Mouse (Mus musculus) testis, adult 2 months (tissue): Measurements from ENCODE around the gene Ccdc83. TPM values are rescaled to one million over a fixed set of nuclear protein-coding genes. Genes with fewer than 3 reads are reported as not detected.

ENCODE experiments used
- H3K27ac ChIP-seq: fragments of 200-500 bp; 2 replicates; pipeline ENCODE4 v1.5.1; 2012; ENCODE audit warnings: low read depth, low read length; ENCODE audit not compliant: control insufficient read depth, insufficient read depth
- H3K27me3 ChIP-seq: fragments of 200-500 bp; 2 replicates; pipeline ENCODE4 v1.6.1; 2012; ENCODE audit warnings: mild to moderate bottlenecking, low read length, moderate library complexity; ENCODE audit not compliant: control insufficient read depth, insufficient read depth
- H3K36me3 ChIP-seq: fragments of 200-500 bp; 2 replicates; pipeline ENCODE4 v1.6.1; 2012; ENCODE audit warnings: mild to moderate bottlenecking, low read length; ENCODE audit not compliant: control insufficient read depth, insufficient read depth
- H3K4me1 ChIP-seq: fragments of 200-500 bp; 2 replicates; pipeline ENCODE4 v1.6.1; 2012; ENCODE audit warnings: low read length; ENCODE audit not compliant: control insufficient read depth, insufficient read depth
- H3K4me3 ChIP-seq: fragments of 200-500 bp; 2 replicates; pipeline ENCODE4 v1.5.1; 2012; ENCODE audit warnings: low read depth, mild to moderate bottlenecking, low read length, moderate library complexity, mixed read lengths; ENCODE audit not compliant: control insufficient read depth
- CTCF ChIP-seq: fragments of 200-500 bp; IDR thresholded peaks from 2 replicates; pipeline ENCODE4 v1.5.1; 2012; ENCODE audit warnings: low read depth, mild to moderate bottlenecking, inconsistent platforms, low read length, moderate library complexity; ENCODE audit not compliant: control insufficient read depth, insufficient read depth, insufficient replicate concordance
- POLR2A ChIP-seq: fragments of 200-500 bp; IDR thresholded peaks from 2 replicates; pipeline ENCODE4 v1.6.1; 2012; ENCODE audit warnings: low read depth, mild to moderate bottlenecking, inconsistent platforms, low read length, moderate library complexity; ENCODE audit not compliant: control insufficient read depth
- polyA plus RNA-seq: library from polyadenylated mRNA; depleted of rRNA; stranded (reverse); fragments of >200 nt; gene quantifications from 2 replicates; pipeline ENCODE4 v1.2.3, GENCODE M21; 2012

Ccdc83 gene
- polyA plus RNA-seq, 1 experiment: 24.6 TPM

GRCm38 (mm10) chr7:90302647-90303552 lies 37.3 kb upstream of the Ccdc83 start:
- no peaks in the 10 kb centered on the region for H3K36me3 ChIP-seq
- no peak overlapping the region for H3K27ac ChIP-seq
- H3K27me3 ChIP-seq: peaks cover 3% of the 10 kb centered on the region
- peak overlapping the region; percentile 73 for H3K4me3 ChIP-seq
- peaks cover 7% of the 10 kb centered on the region for H3K4me1 ChIP-seq
- TF ChIP-seq CTCF (no peak), POLR2A (no peak)

- peak within 1 kb of the TSS; percentile 73 for H3K4me3 ChIP-seq
- H3K4me1 ChIP-seq: peaks cover 7% of the 10 kb centered on the region
- TF ChIP-seq CTCF (no peak), POLR2A (no peak)
- no peaks in the 10 kb centered on the region for H3K36me3 ChIP-seq
- peaks cover 3% of the 10 kb centered on the region for H3K27me3 ChIP-seq
- no peak within 1 kb of the TSS for H3K27ac ChIP-seq
Measured at GRCm38 (mm10) chr7:90301942-90302646, 36.5 kb upstream of the Ccdc83 start, which contains the start of gene Sytl2. Gene Sytl2, plus strand, starts transcription at chr7:90302252.

GRCm38 (mm10) chr7:90291885-90292284 lies 26.3 kb upstream of the Ccdc83 start:
- Histone ChIP-seq H3K4me3 (no peak overlapping the region), H3K27me3 (no peaks in the 10 kb centered on the region), H3K27ac (no peak overlapping the region), H3K4me1 (no peaks in the 10 kb centered on the region), H3K36me3 (no peaks in the 10 kb centered on the region)
- no peak for TF ChIP-seq POLR2A
- no peak for TF ChIP-seq CTCF

- no peaks in the 10 kb centered on the region for H3K27me3 ChIP-seq
- no peak overlapping the region for H3K4me3 ChIP-seq
- no peak for TF ChIP-seq POLR2A
- no peak for TF ChIP-seq CTCF
- no peaks in the 10 kb centered on the region; the same call in 1 of the 2 replicates for H3K4me1 ChIP-seq
- no peaks in the 10 kb centered on the region for H3K36me3 ChIP-seq
- H3K27ac ChIP-seq: no peak overlapping the region
Measured at GRCm38 (mm10) chr7:90284793-90285192, 19.2 kb upstream of the Ccdc83 start.

GRCm38 (mm10) chr7:90282786-90283185 lies 17.2 kb upstream of the Ccdc83 start:
- Histone ChIP-seq H3K4me1 (no peaks in the 10 kb centered on the region; the same call in 1 of the 2 replicates), H3K4me3 (no peak overlapping the region), H3K27ac (no peak overlapping the region), H3K27me3 (no peaks in the 10 kb centered on the region), H3K36me3 (no peaks in the 10 kb centered on the region)
- no peak for TF ChIP-seq POLR2A
- no peak for TF ChIP-seq CTCF

- H3K27ac ChIP-seq: no peak overlapping the region
- H3K27me3 ChIP-seq: no peaks in the 10 kb centered on the region
- TF ChIP-seq POLR2A (no peak), CTCF (no peak)
- H3K4me1 ChIP-seq: no peaks in the 10 kb centered on the region; the same call in 1 of the 2 replicates
- H3K36me3 ChIP-seq: no peaks in the 10 kb centered on the region
- no peak overlapping the region for H3K4me3 ChIP-seq
Measured at GRCm38 (mm10) chr7:90281759-90282546, 16.4 kb upstream of the Ccdc83 start.

GRCm38 (mm10) chr7:90280878-90281277 lies 15.3 kb upstream of the Ccdc83 start:
- Histone ChIP-seq H3K27me3 (no peaks in the 10 kb centered on the region), H3K4me3 (no peak overlapping the region), H3K27ac (no peak overlapping the region), H3K4me1 (no peaks in the 10 kb centered on the region; the same call in 1 of the 2 replicates), H3K36me3 (no peaks in the 10 kb centered on the region)
- TF ChIP-seq CTCF (no peak), POLR2A (no peak)
